Mouse (Mus musculus): ENCODE data around the gene Mvd.

- TF ChIP-seq CTCF (IDR thresholded peaks at IDR 0.05; ENCODE audit: borderline replicate concordance, insufficient read depth, low read length) (no peak), POLR2A (IDR thresholded peaks at IDR 0.05; ENCODE audit: low read depth, low read length) (no peak)
These were observed 441 bp downstream of the Mvd start for GRCm38 (mm10) chr8:122442781-122443180.
